ENCODE assay signal across 25 mouse cellular contexts in the genomic region with DNA sequence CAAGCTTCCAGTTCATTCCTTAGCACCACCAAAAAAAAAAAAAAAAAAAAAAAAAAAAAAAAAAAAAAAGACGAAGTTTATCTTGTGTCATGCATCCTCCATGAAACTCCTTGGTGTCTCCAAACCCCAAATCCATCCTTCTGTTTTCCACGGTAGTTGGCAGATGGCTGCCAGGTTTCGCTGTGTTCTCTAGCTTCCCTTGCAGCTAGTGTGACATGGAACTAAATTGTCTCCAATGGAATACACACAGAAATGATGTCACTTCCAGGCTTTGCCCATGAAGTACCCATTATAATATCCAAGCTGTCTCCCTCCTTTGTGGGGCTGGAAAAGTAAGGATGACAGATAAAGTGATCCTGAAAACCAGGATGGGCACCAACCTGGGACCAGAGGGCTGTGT. TPM values are rescaled to one million over a fixed set of nuclear protein-coding genes. Genes with fewer than 3 reads are reported as not detected.
A peak's percentile ranks its signal among the peaks of the same experiment; 100 is the strongest.
DNase-seq lines count a peak whose midpoint lies in the region; ATAC-seq and TF ChIP-seq lines count a peak whose summit lies in the region.
"Had no signal": no experiment of that assay in that cellular context is flagged by ENCODE, and none has a peak within 500 bp of the region (broad histone marks: within the 10 kb centered on the region; RNA-seq: fewer than 3 reads in every experiment).

No protein-coding gene starts in this region.

- peaks cover 65% of the 10 kb centered on the region for H3K4me1 ChIP-seq in forebrain, embryonic 12.5 days
- peaks cover 25% of the 10 kb centered on the region for H3K4me1 ChIP-seq in forebrain, postnatal 0 days (ENCODE audit: insufficient read depth)
- peaks cover 50% of the 10 kb centered on the region for H3K4me1 ChIP-seq in forebrain, embryonic 14.5 days (ENCODE audit: control insufficient read depth, insufficient read depth, low read length)
- peaks cover 18% of the 10 kb centered on the region for H3K4me1 ChIP-seq in forebrain, embryonic 11.5 days (replicated peaks; ENCODE audit: control insufficient read depth, insufficient read depth, low read length)
- peaks cover 11 to 36% of the 10 kb centered on the region in 2 experiments; a peak in 3 of 4 replicates for H3K4me1 ChIP-seq in ES-E14 (ENCODE audit: control insufficient read depth in 2 of 2, insufficient read depth in 2 of 2, low read length in 2 of 2, poor library complexity in 1 of 2)

- no peak overlapping the region for H3K4me3 ChIP-seq in forebrain, embryonic 12.5 days (replicated peaks)
- no peak overlapping the region for H3K4me3 ChIP-seq in forebrain, postnatal 0 days (ENCODE audit: low read depth, low read length)
- H3K4me3 ChIP-seq in forebrain, embryonic 14.5 days (ENCODE audit: low read depth, low read length), result no peak overlapping the region
- no peak overlapping the region for H3K4me3 ChIP-seq in forebrain, embryonic 11.5 days (ENCODE audit: low read depth, low read length)
- no peak overlapping the region for H3K4me3 ChIP-seq in ES-E14 (ENCODE audit: insufficient read depth in 1 of 2, low read depth in 1 of 2, low read length in 2 of 2, poor library complexity in 1 of 2, severe bottlenecking in 1 of 2)
- H3K4me3 ChIP-seq: embryonic facial prominence, embryonic 13.5 days; embryonic facial prominence, embryonic 15.5 days; erythroblast, embryonic 14.5 days had no signal

- H3K27ac ChIP-seq in forebrain, embryonic 12.5 days, result peak overlapping the region; percentile 42; the same call in 1 of the 2 replicates
- H3K27ac ChIP-seq in forebrain, postnatal 0 days (ENCODE audit: low read depth, low read length), result no peak overlapping the region
- no peak overlapping the region for H3K27ac ChIP-seq in forebrain, embryonic 14.5 days (ENCODE audit: low read depth, low read length)
- no peak overlapping the region for H3K27ac ChIP-seq in forebrain, embryonic 11.5 days (ENCODE audit: low read depth, low read length)
- H3K27ac ChIP-seq in ES-E14 (ENCODE audit: insufficient read depth, low read depth, low read length, poor library complexity, severe bottlenecking), result no peak overlapping the region
- H3K27ac ChIP-seq: embryonic facial prominence, embryonic 13.5 days; embryonic facial prominence, embryonic 15.5 days had no signal

- WGBS in forebrain, embryonic 12.5 days, result 83% methylated on average over 3 of the region's 3 CpGs
- 56% methylated on average over 3 of the region's 3 CpGs for WGBS in forebrain, postnatal 0 days
- 60% methylated on average over 3 of the region's 3 CpGs for WGBS in forebrain, embryonic 14.5 days
- 91% methylated on average over 3 of the region's 3 CpGs for WGBS in forebrain, embryonic 11.5 days

- no peaks in the 10 kb centered on the region for H3K9me3 ChIP-seq in forebrain, embryonic 12.5 days
- H3K9me3 ChIP-seq in forebrain, postnatal 0 days (ENCODE audit: low read length), result no peaks in the 10 kb centered on the region
- no peaks in the 10 kb centered on the region for H3K9me3 ChIP-seq in forebrain, embryonic 14.5 days (replicated peaks; ENCODE audit: control insufficient read depth, low read length)
- no peaks in the 10 kb centered on the region for H3K9me3 ChIP-seq in forebrain, embryonic 11.5 days (ENCODE audit: control insufficient read depth, low read length)
- no peaks in the 10 kb centered on the region for H3K9me3 ChIP-seq in ES-E14 (ENCODE audit: control insufficient read depth, insufficient read depth, low read depth, low read length)
- H3K9me3 ChIP-seq: embryonic facial prominence, embryonic 13.5 days; embryonic facial prominence, embryonic 15.5 days had no signal

- ATAC-seq in forebrain, embryonic 12.5 days (ENCODE audit: low FRiP score), result no peak
- ATAC-seq in forebrain, postnatal 0 days, result no peak
- ATAC-seq in forebrain, embryonic 14.5 days, result no peak
- ATAC-seq in forebrain, embryonic 11.5 days (replicated peaks; ENCODE audit: low FRiP score), result no peak
- ATAC-seq: CD4-positive, CD25-positive, alpha-beta regulatory T cell, adult 4 months had no signal

- DNase-seq in forebrain, postnatal 0 days, result no peak
- peak; percentile 31 for DNase-seq in forebrain, embryonic 14.5 days (ENCODE audit: low spot score)
- no peak for DNase-seq in forebrain, embryonic 11.5 days (ENCODE audit: low spot score)
- no peak for DNase-seq in ES-E14 (ENCODE audit: low read depth, low spot score)
- peak; percentile 63 for DNase-seq in brain, embryonic 14.5 days (ENCODE audit: low read depth)
- no peak for DNase-seq in heart, adult 9 months (ENCODE audit: low spot score in 2 of 2)
- DNase-seq: adrenal gland, adult 2 months; adrenal gland, postnatal 10 days; adrenal gland, postnatal 25 days; B cell, adult 2 months; cerebellum, adult 11 months; cerebellum, adult 18-20 months; cerebellum, adult 8-10 months; cerebellum, adult 9-11 months; cerebellum, postnatal 14 days; cerebellum, postnatal 36 days; embryo, embryonic 11 days had no signal

- H3K36me3 ChIP-seq in forebrain, embryonic 12.5 days (replicated peaks), result no peaks in the 10 kb centered on the region
- H3K36me3 ChIP-seq in forebrain, postnatal 0 days (ENCODE audit: insufficient read depth), result no peaks in the 10 kb centered on the region
- H3K36me3 ChIP-seq in forebrain, embryonic 14.5 days (ENCODE audit: control insufficient read depth, insufficient read depth, low read length), result no peaks in the 10 kb centered on the region
- no peaks in the 10 kb centered on the region for H3K36me3 ChIP-seq in forebrain, embryonic 11.5 days (ENCODE audit: control insufficient read depth, insufficient read depth, low read length)
- peaks cover 6% of the 10 kb centered on the region; the same call in 1 of the 2 replicates for H3K36me3 ChIP-seq in ES-E14 (ENCODE audit: control insufficient read depth, insufficient read depth, low read length, poor library complexity, severe bottlenecking)
- H3K36me3 ChIP-seq: embryonic facial prominence, embryonic 13.5 days; embryonic facial prominence, embryonic 15.5 days had no signal

- no peak overlapping the region for H3K4me2 ChIP-seq in forebrain, embryonic 12.5 days
- no peak overlapping the region for H3K4me2 ChIP-seq in forebrain, postnatal 0 days (ENCODE audit: low read depth)
- peak overlapping the region; percentile 23; the same call in 1 of the 2 replicates for H3K4me2 ChIP-seq in forebrain, embryonic 14.5 days (ENCODE audit: low read length)
- no peak overlapping the region for H3K4me2 ChIP-seq in forebrain, embryonic 11.5 days (ENCODE audit: low read depth, low read length, severe bottlenecking)
- H3K4me2 ChIP-seq: embryonic facial prominence, embryonic 13.5 days; embryonic facial prominence, embryonic 15.5 days had no signal

- no peak for TF ChIP-seq CTCF in forebrain, postnatal 0 days (IDR thresholded peaks at IDR 0.05; ENCODE audit: low read depth)
- TF ChIP-seq CTCF in brain, embryonic 14.5 days (IDR thresholded peaks at IDR 0.05; ENCODE audit: borderline replicate concordance, extremely low read depth, insufficient read depth, insufficient read length), result no peak

- H3K9ac ChIP-seq in forebrain, embryonic 12.5 days, result no peak overlapping the region
- H3K9ac ChIP-seq in forebrain, postnatal 0 days, result no peak overlapping the region
- H3K9ac ChIP-seq in forebrain, embryonic 14.5 days (ENCODE audit: low read length), result no peak overlapping the region
- no peak overlapping the region for H3K9ac ChIP-seq in forebrain, embryonic 11.5 days (ENCODE audit: low read length)
- no peak overlapping the region for H3K9ac ChIP-seq in ES-E14 (ENCODE audit: insufficient read depth, low read depth, low read length, poor library complexity, severe bottlenecking)
- H3K9ac ChIP-seq: embryonic facial prominence, embryonic 15.5 days had no signal

- in situ Hi-C loops in ES-E14 (cut with MboI; ENCODE audit: low sequenced_read_pairs in 2 of 2, unreplicated experiment in 2 of 2), result no loop called here

- H3K27me3 ChIP-seq in forebrain, embryonic 12.5 days, result no peaks in the 10 kb centered on the region
- no peaks in the 10 kb centered on the region for H3K27me3 ChIP-seq in forebrain, postnatal 0 days (ENCODE audit: insufficient read depth, low read length)
- H3K27me3 ChIP-seq in forebrain, embryonic 14.5 days (replicated peaks; ENCODE audit: control insufficient read depth, insufficient read depth, low read length), result no peaks in the 10 kb centered on the region
- no peaks in the 10 kb centered on the region for H3K27me3 ChIP-seq in forebrain, embryonic 11.5 days (ENCODE audit: control insufficient read depth, insufficient read depth, low read length)
- H3K27me3 ChIP-seq: CH12.LX; embryonic facial prominence, embryonic 13.5 days; embryonic facial prominence, embryonic 15.5 days had no signal

- TF ChIP-seq POLR2A in brain, embryonic 14.5 days (IDR thresholded peaks at IDR 0.05; ENCODE audit: borderline replicate concordance, extremely low read depth, insufficient read depth, insufficient read length, poor library complexity, severe bottlenecking), result no peak

TF ChIP-seq in ES-E14, 5 proteins besides CTCF, POLR2A, EP300 and RAD21:
- TF ChIP-seq HCFC1 (IDR thresholded peaks at IDR 0.05; ENCODE audit: borderline replicate concordance, insufficient read depth, low read length) (no peak), ZNF384 (IDR thresholded peaks at IDR 0.05; ENCODE audit: low read depth, low read length) (peak; percentile 71)
TF ChIP-seq in ES-E14: peak in this region for 1.

RNA-seq across cellular contexts. Expression of gene Ptgfrn, which starts 3.8 kb away (rescaled TPM):
- polyA plus RNA-seq in forebrain, embryonic 12.5 days (2016; fragmentation: Nextera tagmentation; extraction: Ambion mirVana), result 3.9 and 4.5 TPM in 2 replicates
- total RNA-seq in forebrain, postnatal 0 days (2014; rRNA removed), result 37.7 and 40.2 TPM in 2 replicates
- 2.7 and 3.2 TPM in 2 replicates for polyA plus RNA-seq in forebrain, postnatal 0 days (2015; fragmentation: Nextera tagmentation; extraction: Ambion mirVana)
- 3.4 and 4.5 TPM in 2 replicates for polyA plus RNA-seq in forebrain, embryonic 14.5 days (2014; fragmentation: Nextera tagmentation; extraction: Ambion mirVana)
- 5.1 and 5.3 TPM in 2 replicates for polyA plus RNA-seq in forebrain, embryonic 11.5 days (2014; fragmentation: Nextera tagmentation; extraction: Ambion mirVana)
- total RNA-seq in ES-E14 (2012; rRNA removed), result 52.3 and 81.2 TPM in 2 replicates
- polyA plus RNA-seq in brain, embryonic 14.5 days (2012; rRNA removed), result 13.6 and 20.8 TPM in 2 replicates
- total RNA-seq: CH12.LX; common myeloid progenitor, adult 5-6 weeks; MEL had no signal
- polyA plus RNA-seq: erythroblast, embryonic 14.5 days had no signal

Comparison
In these comparisons a context has a peak if more than half of its experiments do, and no peak if none do; other contexts are left out.
1. DNase-seq: peak in forebrain, embryonic 14.5 days (single experiment) and brain, embryonic 14.5 days (single experiment); none in forebrain, postnatal 0 days (single experiment), forebrain, embryonic 11.5 days (single experiment), ES-E14 (single experiment) and heart, adult 9 months (0 of 2).